Mouse (Mus musculus) heart, embryonic 14.5 days (tissue): ENCODE results near the gene Cav2. TPM values are rescaled to one million over a fixed set of nuclear protein-coding genes. Genes with fewer than 3 reads are reported as not detected.

Experiments used
- ATAC-seq: fragments of 200-750 bp; cut with Nextera tagmentation; 2 replicates; pipeline ENCODE4 v1.8.0; 2017; ENCODE audit warnings: low read depth, moderate TSS enrichment; ENCODE audit not compliant: insufficient number of reproducible peaks, insufficient read depth, low FRiP score
- H3K27ac ChIP-seq, 2 experiments: fragments of 200-500 bp in 1 of 2; fragments of 300-500 bp in 1 of 2; sonication (generic) in 1 of 2; replicated peaks in 1 of 2; 2 replicates each; pipeline ENCODE4 v1.5.1; 2012 to 2014; ENCODE audit warnings: low read depth in 2 of 2, low read length in 2 of 2, control low read depth in 1 of 2, mild to moderate bottlenecking in 1 of 2, mixed read lengths in 1 of 2; ENCODE audit not compliant: control insufficient read depth in 1 of 2, insufficient read depth in 1 of 2
- H3K27me3 ChIP-seq: fragments of 300-500 bp; sonication (generic); 2 replicates; pipeline ENCODE4 v1.6.1; 2014; ENCODE audit warnings: mild to moderate bottlenecking, low read length, control low read depth; ENCODE audit not compliant: control insufficient read depth, insufficient read depth
- H3K36me3 ChIP-seq: fragments of 300-500 bp; sonication (generic); 2 replicates; pipeline ENCODE4 v1.6.1; 2014; ENCODE audit warnings: mild to moderate bottlenecking, control low read depth, low read length, mixed read lengths; ENCODE audit not compliant: control insufficient read depth, insufficient read depth
- H3K4me1 ChIP-seq, 2 experiments: fragments of 200-500 bp in 1 of 2; fragments of 300-500 bp in 1 of 2; sonication (generic) in 1 of 2; 2 replicates each; pipeline ENCODE4 v1.6.1; 2012 to 2014; ENCODE audit warnings: low read length in 2 of 2, control low read depth in 1 of 2, mixed read lengths in 1 of 2; ENCODE audit not compliant: control insufficient read depth in 2 of 2, insufficient read depth in 2 of 2
- H3K4me2 ChIP-seq: fragments of 300-500 bp; sonication (generic); 2 replicates; pipeline ENCODE4 v1.6.1; 2014; ENCODE audit warnings: mild to moderate bottlenecking, low read length
- H3K4me3 ChIP-seq, 2 experiments: fragments of 200-500 bp in 1 of 2; fragments of 300-500 bp in 1 of 2; sonication (generic) in 1 of 2; 2 replicates each; pipeline ENCODE4 v1.5.1; 2012 to 2014; ENCODE audit warnings: low read length in 2 of 2, mild to moderate bottlenecking in 2 of 2, control low read depth in 1 of 2, low read depth in 1 of 2, moderate library complexity in 1 of 2; ENCODE audit not compliant: control insufficient read depth in 1 of 2, insufficient read depth in 1 of 2
- H3K9ac ChIP-seq: fragments of 300-500 bp; sonication (generic); 2 replicates; pipeline ENCODE4 v1.6.1; 2014; ENCODE audit warnings: mild to moderate bottlenecking, low read length
- H3K9me3 ChIP-seq: fragments of 300-500 bp; sonication (generic); 2 replicates; pipeline ENCODE4 v1.6.1; 2016; ENCODE audit warnings: low read length, control low read depth; ENCODE audit not compliant: control insufficient read depth
- WGBS: fragments of 180-500 bp; shearing (Covaris S2); extraction: QIAGEN DNeasy Blood & Tissue Kit; methylation state at CpG from one replicate; pipeline ENCODE4 v1.1.7; 2014; 5-methylcytosine and 5-hydroxymethylcytosine counted together
- polyA plus RNA-seq: library from polyadenylated mRNA; unstranded; fragments of >200 nt; fragmentation: Nextera tagmentation; extraction: Ambion mirVana; gene quantifications from 2 replicates; pipeline ENCODE4 v1.2.1, GENCODE M21; 2014

The Cav2 gene
- 34.2 and 35.8 TPM in 2 replicates for polyA plus RNA-seq

DNA sequence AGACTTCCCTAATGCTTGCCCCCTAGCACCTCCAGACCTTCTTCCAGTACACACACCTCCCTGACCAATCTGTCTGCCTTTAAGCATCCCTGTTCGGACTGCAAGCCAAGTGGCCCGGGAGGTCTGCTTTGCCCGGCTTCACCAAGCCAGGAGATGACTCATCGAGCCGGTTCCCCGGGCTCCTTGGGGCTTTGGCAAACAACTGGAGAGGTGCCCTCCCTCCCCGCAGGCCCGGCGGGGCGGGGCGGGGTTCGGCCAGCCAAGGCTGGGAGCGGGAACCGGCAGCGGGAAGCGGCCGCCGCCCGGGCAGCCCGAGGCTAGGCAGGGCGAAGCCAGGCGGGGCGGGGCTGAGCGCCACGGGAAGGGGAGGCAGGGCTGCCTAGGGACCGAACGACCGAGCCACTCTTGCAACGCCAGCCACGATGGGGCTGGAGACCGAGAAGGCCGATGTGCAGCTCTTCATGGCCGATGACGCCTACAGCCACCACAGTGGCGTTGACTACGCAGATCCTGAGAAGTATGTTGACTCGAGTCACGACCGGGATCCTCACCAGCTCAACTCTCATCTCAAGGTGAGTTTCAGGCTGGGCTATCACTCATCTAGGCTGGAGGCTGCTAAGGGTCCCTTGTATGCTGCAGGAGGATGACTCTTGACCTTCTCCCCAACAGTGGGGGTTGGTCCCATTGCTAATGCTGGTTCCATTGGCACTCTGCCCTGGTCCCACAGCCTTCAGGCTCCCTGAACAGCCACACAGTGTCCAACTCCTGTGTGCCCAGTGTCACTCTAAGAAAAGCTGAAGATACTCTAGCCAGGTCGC, at the start of gene Cav2:
Cav2 (plus strand) TSS at position 247 of the 818 bp plus-strand sequence.
- Histone ChIP-seq H3K9ac (peak within 1 kb of the TSS; percentile 74), H3K9me3 (no peaks in the 10 kb centered on the region), H3K27ac (peak within 1 kb of the TSS; percentile 84 to 85), H3K4me2 (peak within 1 kb of the TSS; percentile 93), H3K27me3 (0 out of 2 replicates have a peak, but pooled peaks cover 5% of the 10 kb centered on the region), H3K36me3 (no peaks in the 10 kb centered on the region), H3K4me3 (peak within 1 kb of the TSS; percentile 46 to 59), H3K4me1 (peaks cover 3 to 8% of the 10 kb centered on the region in 2 experiments; a peak in 2 of 4 replicates)
- ATAC-seq = peak; percentile 78
- WGBS = under 1% methylated on average over 40 of the region's 40 CpGs

DNA sequence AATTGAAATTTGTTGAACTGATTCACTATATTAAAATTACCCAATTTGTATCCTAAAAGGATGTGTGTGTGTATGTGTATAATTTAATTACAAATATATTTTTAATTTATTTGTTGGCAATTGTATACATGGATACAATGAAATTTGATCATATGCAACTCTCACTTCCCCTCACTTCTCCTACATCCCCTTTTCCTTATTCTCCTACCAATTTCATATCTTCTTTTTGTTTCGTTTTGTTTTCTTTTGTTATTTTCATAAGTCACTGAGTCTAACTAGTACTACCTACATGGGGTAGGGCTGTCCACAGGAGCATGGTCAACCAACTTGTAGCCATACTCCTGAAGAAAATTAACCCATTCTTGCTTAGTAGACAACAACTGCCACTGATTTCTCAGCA, 41.3 kb upstream of the Cav2 start:
- no peak for ATAC-seq
- H3K36me3 ChIP-seq = no peaks in the 10 kb centered on the region
- H3K9ac ChIP-seq = no peak overlapping the region
- no peaks in the 10 kb centered on the region for H3K27me3 ChIP-seq
- no peaks in the 10 kb centered on the region for H3K9me3 ChIP-seq
- H3K4me3 ChIP-seq = no peak overlapping the region
- H3K4me1 ChIP-seq = no peaks in the 10 kb centered on the region
- 76% methylated on average over 1 of the region's 1 CpGs for WGBS
- no peak overlapping the region for H3K4me2 ChIP-seq
- no peak overlapping the region for H3K27ac ChIP-seq

DNA sequence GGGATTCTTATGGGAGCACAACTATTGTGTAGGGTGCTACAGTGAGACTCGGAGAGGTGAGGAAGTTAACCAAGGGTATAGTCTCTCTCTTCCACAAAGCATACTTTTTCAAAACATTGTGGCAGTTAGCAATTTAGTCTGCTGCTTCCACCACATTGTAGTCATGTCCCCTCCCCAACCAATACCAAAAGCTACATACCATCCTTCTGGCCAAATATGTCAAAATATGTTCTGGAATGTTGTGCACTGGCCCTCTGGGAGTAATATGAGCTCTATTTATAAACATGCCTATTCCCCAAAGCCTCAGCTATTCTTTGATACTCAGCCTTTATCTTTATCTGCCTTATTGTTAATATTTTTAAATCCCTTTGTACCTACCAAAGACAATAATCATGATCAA, 40.0 kb upstream of the Cav2 start:
- H3K27ac ChIP-seq = no peak overlapping the region
- 100% methylated on average over 1 of the region's 1 CpGs for WGBS
- no peaks in the 10 kb centered on the region for H3K36me3 ChIP-seq
- H3K4me1 ChIP-seq = no peaks in the 10 kb centered on the region
- H3K9me3 ChIP-seq = no peaks in the 10 kb centered on the region
- no peak overlapping the region for H3K9ac ChIP-seq
- H3K27me3 ChIP-seq = no peaks in the 10 kb centered on the region
- no peak overlapping the region for H3K4me2 ChIP-seq
- H3K4me3 ChIP-seq = no peak overlapping the region
- ATAC-seq = no peak

DNA sequence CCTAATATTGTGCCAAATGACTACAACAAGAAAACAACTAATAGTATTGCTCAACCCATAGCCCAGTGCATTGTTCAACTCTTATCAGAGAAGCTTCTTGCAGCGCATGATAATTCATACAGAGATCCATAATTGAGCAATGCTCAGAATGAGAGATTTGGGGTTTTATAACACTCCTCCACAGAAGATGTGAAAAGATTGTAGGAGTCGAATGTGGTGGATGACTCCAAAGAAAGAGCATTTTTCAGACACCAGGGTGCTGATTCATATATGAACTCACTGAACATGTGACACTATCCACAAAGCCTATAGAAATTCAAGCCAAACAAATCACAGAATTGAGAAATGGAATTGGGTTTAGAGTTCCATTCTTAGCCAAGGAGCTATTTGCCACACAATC, 34.0 kb upstream of the Cav2 start:
- H3K27me3 ChIP-seq = no peaks in the 10 kb centered on the region
- WGBS = 92% methylated on average over 2 of the region's 2 CpGs

DNA sequence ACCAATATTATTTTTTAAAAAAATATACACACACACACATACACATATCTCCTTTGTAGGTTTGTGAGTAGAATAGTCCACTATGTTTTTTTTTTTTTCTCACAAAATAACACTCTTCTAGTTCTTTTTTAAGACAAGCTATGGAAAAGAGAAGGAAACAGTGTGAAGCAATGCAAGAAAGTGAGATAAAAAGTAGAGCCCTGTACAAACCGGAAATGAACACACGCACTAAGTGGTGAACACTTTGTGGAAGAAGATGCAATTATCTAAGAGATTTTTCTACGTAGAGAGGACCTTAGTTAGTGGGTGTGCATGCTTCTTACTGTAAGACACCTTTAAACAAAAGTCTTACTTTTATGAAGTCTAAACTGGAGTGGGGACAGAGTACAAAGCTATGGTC, 33.3 kb upstream of the Cav2 start:
- Histone ChIP-seq H3K9me3 (no peaks in the 10 kb centered on the region), H3K4me3 (no peak overlapping the region), H3K36me3 (no peaks in the 10 kb centered on the region), H3K4me1 (no peaks in the 10 kb centered on the region), H3K9ac (no peak overlapping the region), H3K4me2 (no peak overlapping the region), H3K27ac (no peak overlapping the region), H3K27me3 (no peaks in the 10 kb centered on the region)
- WGBS = 70% methylated on average over 3 of the region's 3 CpGs
- no peak for ATAC-seq

More for the DNA sequence above, 34.0 kb upstream of the Cav2 start:
- Histone ChIP-seq H3K36me3 (no peaks in the 10 kb centered on the region), H3K4me3 (no peak overlapping the region), H3K4me2 (no peak overlapping the region), H3K9me3 (no peaks in the 10 kb centered on the region), H3K27ac (no peak overlapping the region), H3K4me1 (no peaks in the 10 kb centered on the region), H3K9ac (no peak overlapping the region)
- ATAC-seq = no peak

DNA sequence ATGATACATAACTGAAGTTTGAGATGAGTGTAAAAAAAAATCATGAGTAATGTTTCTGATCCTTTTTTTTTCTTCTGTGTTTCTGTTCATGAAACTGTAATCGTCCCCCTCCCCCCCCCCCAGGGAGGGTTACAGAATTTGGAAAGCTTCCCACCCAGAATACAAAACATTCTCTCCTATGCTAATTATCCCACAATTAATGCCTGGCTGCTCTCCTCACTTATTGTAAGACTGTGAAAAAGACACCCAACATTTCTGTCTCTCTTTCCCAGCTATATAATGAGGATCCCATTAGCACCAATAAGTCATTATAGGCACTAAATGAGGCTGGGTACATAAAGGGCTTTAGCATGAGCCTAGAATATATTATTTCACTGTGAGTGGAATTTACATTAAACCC, 32.7 kb upstream of the Cav2 start:
- no peak for ATAC-seq

DNA sequence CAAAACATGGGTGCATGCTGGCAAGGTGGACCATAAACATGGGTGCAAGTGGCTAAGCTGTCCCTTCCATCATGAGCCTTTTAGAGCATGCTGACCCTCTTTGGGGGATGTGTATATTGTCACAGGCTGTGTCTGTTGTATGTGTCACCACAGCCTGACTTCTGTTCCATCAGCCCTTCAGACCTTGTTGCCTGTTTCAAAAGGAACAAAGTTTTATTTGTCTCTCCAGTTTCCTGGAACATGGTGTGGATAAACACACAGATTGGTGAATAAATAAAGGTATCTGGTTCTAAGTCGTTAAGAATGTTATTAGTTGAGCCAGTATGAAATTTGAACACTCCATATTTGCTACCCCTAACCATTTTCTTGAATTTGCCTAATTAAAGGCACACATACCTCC, 29.0 kb upstream of the Cav2 start:
- H3K27me3 ChIP-seq = no peaks in the 10 kb centered on the region
- no peaks in the 10 kb centered on the region for H3K9me3 ChIP-seq
- no peak overlapping the region for H3K4me3 ChIP-seq
- no peaks in the 10 kb centered on the region for H3K36me3 ChIP-seq
- no peaks in the 10 kb centered on the region for H3K4me1 ChIP-seq
- no peak overlapping the region for H3K9ac ChIP-seq
- no peak for ATAC-seq
- no peak overlapping the region for H3K4me2 ChIP-seq
- H3K27ac ChIP-seq = no peak overlapping the region
- 60% methylated on average over 1 of the region's 1 CpGs for WGBS

More for the DNA sequence above, 32.7 kb upstream of the Cav2 start:
- Histone ChIP-seq H3K27me3 (no peaks in the 10 kb centered on the region), H3K9me3 (no peaks in the 10 kb centered on the region), H3K4me3 (no peak overlapping the region), H3K36me3 (no peaks in the 10 kb centered on the region), H3K27ac (no peak overlapping the region), H3K9ac (no peak overlapping the region), H3K4me2 (no peak overlapping the region), H3K4me1 (no peaks in the 10 kb centered on the region)
- WGBS = no CpG with 5 or more reads among the region's 1 CpGs

DNA sequence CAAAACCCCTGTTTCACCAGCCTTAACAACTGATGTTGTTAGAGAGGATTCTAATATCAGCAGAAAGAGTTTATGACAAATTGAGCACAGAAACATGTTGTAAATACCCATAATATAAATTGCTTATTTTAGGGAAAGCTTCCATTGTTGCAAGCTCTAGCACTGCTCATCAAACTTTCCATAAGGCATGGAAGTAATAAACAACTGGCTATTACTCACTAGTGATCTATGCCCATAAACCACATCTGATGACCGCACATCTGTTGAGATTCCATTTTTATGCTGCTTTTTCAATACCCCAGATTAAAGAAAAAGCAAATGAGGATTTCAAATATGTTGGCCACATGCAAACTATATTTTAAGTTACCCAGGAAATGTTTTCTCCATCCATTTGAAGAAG, 22.8 kb upstream of the Cav2 start:
- Histone ChIP-seq H3K9ac (no peak overlapping the region), H3K36me3 (no peaks in the 10 kb centered on the region), H3K4me2 (no peak overlapping the region), H3K4me3 (no peak overlapping the region), H3K9me3 (no peaks in the 10 kb centered on the region), H3K27ac (no peak overlapping the region), H3K27me3 (no peaks in the 10 kb centered on the region), H3K4me1 (no peaks in the 10 kb centered on the region)
- no peak for ATAC-seq
- 91% methylated on average over 1 of the region's 1 CpGs for WGBS
